Mouse (Mus musculus): Measurements from ENCODE around the gene Tmem160.

GRCm38 (mm10) chr7:16461705-16462104 lies 9.1 kb downstream of the Tmem160 start:
- TF ChIP-seq CTCF (IDR thresholded peaks at IDR 0.05; ENCODE audit: extremely low read depth, insufficient read length, insufficient replicate concordance, low read depth, low read length), result no peak
- TF ChIP-seq POLR2A (IDR thresholded peaks at IDR 0.05; ENCODE audit: low read depth, low read length), result no peak
